Mouse (Mus musculus): ENCODE measurements around the gene Olfr106-ps. TPM values are rescaled to one million over a fixed set of nuclear protein-coding genes. Genes with fewer than 3 reads are reported as not detected.

The Olfr106-ps gene
- polyA plus RNA-seq (2012; rRNA removed) = not detected in 2 replicates
- polyA plus RNA-seq (2014; fragmentation: Nextera tagmentation; extraction: Ambion mirVana) = not detected in 2 replicates

DNA sequence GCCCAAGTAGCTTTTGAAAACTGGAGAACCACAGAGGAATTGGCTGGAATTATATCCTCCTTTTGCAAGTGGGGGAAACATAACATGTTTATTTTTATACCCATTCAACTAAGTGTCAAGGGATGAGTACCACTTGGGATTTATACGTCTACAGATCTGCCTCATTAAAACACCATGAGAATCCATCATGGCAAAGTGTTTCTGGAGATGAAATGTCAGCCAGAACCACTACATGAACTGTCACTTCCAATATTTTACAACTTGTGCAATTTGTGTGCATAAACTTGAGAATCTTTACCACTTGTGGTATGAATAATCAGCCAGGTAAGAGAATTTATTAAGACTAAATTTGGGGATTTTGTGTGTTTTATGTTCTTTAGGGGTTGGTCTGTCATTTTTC lies at the start of gene Olfr106-ps:
Gene Olfr106-ps (plus strand): TSS at position 301 of the 400 bp plus-strand sequence.
- no peak within 1 kb of the TSS for H3K4me3 ChIP-seq (ENCODE audit: insufficient read depth in 1 of 2, low read depth in 2 of 2, low read length in 2 of 2)
- no peak within 1 kb of the TSS for H3K9ac ChIP-seq (replicated peaks)
- TF ChIP-seq EP300 (IDR thresholded peaks at IDR 0.05; ENCODE audit: low read depth) (no peak), CTCF (IDR thresholded peaks at IDR 0.05; ENCODE audit: low read depth) (no peak)
- WGBS (ENCODE audit: insufficient replicate concordance) = 47% methylated on average over 1 of the region's 1 CpGs
- H3K36me3 ChIP-seq (replicated peaks; ENCODE audit: control insufficient read depth, insufficient read depth, low read depth) = no peaks in the 10 kb centered on the region
- no peak within 1 kb of the TSS for H3K27ac ChIP-seq
- no peaks in the 10 kb centered on the region for H3K4me1 ChIP-seq (replicated peaks; ENCODE audit: control insufficient read depth in 2 of 2, insufficient read depth in 2 of 2, low read length in 1 of 2)
- DNase-seq (ENCODE audit: low read depth in 3 of 3, low spot score in 3 of 3) = no peak
- H3K4me2 ChIP-seq (ENCODE audit: low read depth) = no peak within 1 kb of the TSS
- no peaks in the 10 kb centered on the region for H3K27me3 ChIP-seq (ENCODE audit: control insufficient read depth, insufficient read depth, low read length)
- no peaks in the 10 kb centered on the region for H3K9me3 ChIP-seq (ENCODE audit: control insufficient read depth, low read length)
- no peak for ATAC-seq (ENCODE audit: insufficient read depth)

DNA sequence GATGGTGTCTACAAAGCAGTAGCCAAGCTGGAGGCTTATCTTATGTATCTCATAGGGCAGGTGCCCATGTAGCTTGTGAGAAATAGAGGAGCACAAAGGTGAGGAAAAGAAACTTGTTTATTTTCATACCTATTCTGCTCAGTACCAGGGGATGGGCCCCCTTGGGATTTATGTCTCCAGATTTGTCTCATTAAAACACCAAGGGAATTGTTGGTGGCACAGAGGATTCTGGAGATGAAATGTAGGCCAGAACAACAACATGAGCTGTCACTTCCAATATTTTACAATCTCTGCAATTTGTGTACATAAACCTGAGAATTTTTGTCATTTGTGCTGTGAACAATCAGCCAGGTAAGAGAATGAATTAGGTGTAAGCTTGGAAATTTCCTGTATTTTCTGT lies 30.9 kb upstream of the Olfr106-ps start, which contains the start of gene Olfr104-ps:
Gene Olfr104-ps (plus strand): TSS at position 301 of the 400 bp plus-strand sequence.
- Histone ChIP-seq H3K27ac (no peak within 1 kb of the TSS), H3K27me3 (ENCODE audit: control insufficient read depth, insufficient read depth, low read length) (no peaks in the 10 kb centered on the region), H3K9ac (replicated peaks) (no peak within 1 kb of the TSS), H3K9me3 (ENCODE audit: control insufficient read depth, low read length) (no peaks in the 10 kb centered on the region), H3K4me1 (replicated peaks; ENCODE audit: control insufficient read depth in 2 of 2, insufficient read depth in 2 of 2, low read length in 1 of 2) (no peaks in the 10 kb centered on the region), H3K4me3 (ENCODE audit: insufficient read depth in 1 of 2, low read depth in 2 of 2, low read length in 2 of 2) (no peak within 1 kb of the TSS), H3K36me3 (replicated peaks; ENCODE audit: control insufficient read depth, insufficient read depth, low read depth) (no peaks in the 10 kb centered on the region), H3K4me2 (ENCODE audit: low read depth) (no peak within 1 kb of the TSS)
- DNase-seq (ENCODE audit: low read depth in 3 of 3, low spot score in 3 of 3) (no peak), ATAC-seq (ENCODE audit: insufficient read depth) (no peak)
- TF ChIP-seq EP300 (IDR thresholded peaks at IDR 0.05; ENCODE audit: low read depth) (no peak), CTCF (IDR thresholded peaks at IDR 0.05; ENCODE audit: low read depth) (no peak)

DNA sequence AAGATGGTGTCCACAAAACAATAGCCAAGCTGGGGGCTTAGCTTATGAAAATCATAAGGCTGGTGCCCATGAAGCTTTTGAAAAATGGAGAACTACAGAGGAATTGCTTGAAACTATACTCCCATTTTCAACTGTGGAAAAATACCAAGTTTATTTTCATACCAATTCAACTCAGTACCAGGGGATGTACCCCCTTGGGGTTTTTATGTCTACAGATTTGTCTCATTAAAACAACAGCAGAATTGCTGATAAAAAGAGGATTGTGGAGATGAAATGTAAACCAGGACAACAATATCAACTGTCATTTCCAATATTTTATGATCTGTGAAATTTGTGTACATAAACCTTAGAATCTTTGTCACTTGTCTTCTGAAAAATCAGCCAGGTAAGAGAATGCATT lies 11.5 kb upstream of the Olfr106-ps start, which contains the start of gene Olfr105-ps:
Gene Olfr105-ps (plus strand): TSS at position 301 of the 400 bp plus-strand sequence.
- DNase-seq (ENCODE audit: low read depth in 3 of 3, low spot score in 3 of 3) (no peak), ATAC-seq (ENCODE audit: insufficient read depth) (no peak)
- H3K27me3 ChIP-seq (ENCODE audit: control insufficient read depth, insufficient read depth, low read length) = no peaks in the 10 kb centered on the region
- H3K36me3 ChIP-seq (replicated peaks; ENCODE audit: control insufficient read depth, insufficient read depth, low read depth) = no peaks in the 10 kb centered on the region
- TF ChIP-seq CTCF (IDR thresholded peaks at IDR 0.05; ENCODE audit: low read depth) (no peak), EP300 (IDR thresholded peaks at IDR 0.05; ENCODE audit: low read depth) (no peak)
- no peak within 1 kb of the TSS for H3K9ac ChIP-seq (replicated peaks)
- no peak within 1 kb of the TSS for H3K4me3 ChIP-seq (ENCODE audit: insufficient read depth in 1 of 2, low read depth in 2 of 2, low read length in 2 of 2)
- H3K9me3 ChIP-seq (ENCODE audit: control insufficient read depth, low read length) = no peaks in the 10 kb centered on the region
- no peaks in the 10 kb centered on the region for H3K4me1 ChIP-seq (replicated peaks; ENCODE audit: control insufficient read depth in 2 of 2, insufficient read depth in 2 of 2, low read length in 1 of 2)
- no peak within 1 kb of the TSS for H3K4me2 ChIP-seq (ENCODE audit: low read depth)
- no peak within 1 kb of the TSS for H3K27ac ChIP-seq

DNA sequence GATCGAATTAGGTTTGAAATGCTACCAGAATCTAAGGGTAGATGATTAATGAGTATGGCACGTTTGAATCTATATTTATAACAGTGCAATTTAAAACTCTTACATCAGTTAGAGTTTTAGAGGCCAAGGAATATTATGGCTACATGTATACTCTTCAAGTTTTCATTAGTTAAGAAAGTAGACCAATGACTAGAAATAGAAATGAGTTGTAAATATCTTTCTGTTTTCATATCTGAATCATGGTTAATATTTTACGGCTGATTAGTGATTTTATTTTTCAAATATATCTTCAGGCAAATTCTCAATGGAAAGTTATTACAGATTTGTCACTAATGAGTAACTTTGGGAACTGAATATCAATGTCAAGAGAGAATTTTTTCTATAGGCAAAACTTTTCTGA lies 8.7 kb downstream of the Olfr106-ps start, which contains the start of gene Olfr107:
Gene Olfr107 (plus strand): TSS at position 301 of the 400 bp plus-strand sequence.
- H3K27me3 ChIP-seq (ENCODE audit: control insufficient read depth, insufficient read depth, low read length) = no peaks in the 10 kb centered on the region
- no peak within 1 kb of the TSS for H3K4me3 ChIP-seq (ENCODE audit: insufficient read depth in 1 of 2, low read depth in 2 of 2, low read length in 2 of 2)
- WGBS (ENCODE audit: insufficient replicate concordance) = 59% methylated on average over 3 of the region's 3 CpGs
- DNase-seq (ENCODE audit: low read depth in 3 of 3, low spot score in 3 of 3) (no peak), ATAC-seq (ENCODE audit: insufficient read depth) (no peak)
- H3K9ac ChIP-seq (replicated peaks) = no peak within 1 kb of the TSS
- no peak within 1 kb of the TSS for H3K27ac ChIP-seq
- no peaks in the 10 kb centered on the region for H3K9me3 ChIP-seq (ENCODE audit: control insufficient read depth, low read length)
- no peak within 1 kb of the TSS for H3K4me2 ChIP-seq (ENCODE audit: low read depth)
- no peaks in the 10 kb centered on the region for H3K36me3 ChIP-seq (replicated peaks; ENCODE audit: control insufficient read depth, insufficient read depth, low read depth)
- TF ChIP-seq CTCF (IDR thresholded peaks at IDR 0.05; ENCODE audit: low read depth) (no peak), EP300 (IDR thresholded peaks at IDR 0.05; ENCODE audit: low read depth) (no peak)
- no peaks in the 10 kb centered on the region for H3K4me1 ChIP-seq (replicated peaks; ENCODE audit: control insufficient read depth in 2 of 2, insufficient read depth in 2 of 2, low read length in 1 of 2)

DNA sequence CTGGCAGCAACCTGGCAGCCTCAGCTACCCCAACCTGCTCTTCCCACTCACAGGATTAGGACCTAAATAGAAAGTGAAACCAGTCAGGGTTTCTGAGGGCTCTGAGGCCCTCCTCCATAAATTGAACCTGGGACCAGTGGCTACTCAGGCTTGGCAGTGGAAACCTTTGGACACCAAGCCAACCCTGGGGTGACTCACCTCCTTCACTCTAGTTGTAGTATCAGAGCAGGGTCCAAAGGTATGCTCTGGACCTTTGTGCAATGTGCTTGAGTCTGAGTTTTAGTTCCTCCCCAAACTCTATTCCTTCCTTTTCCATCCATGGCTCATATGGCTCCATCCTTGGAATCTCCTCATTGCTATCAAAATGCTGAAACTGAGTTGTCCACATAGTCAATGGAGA lies 23.2 kb downstream of the Olfr106-ps start:
- no peak for TF ChIP-seq EP300 (IDR thresholded peaks at IDR 0.05; ENCODE audit: low read depth)
- TF ChIP-seq CTCF (IDR thresholded peaks at IDR 0.05; ENCODE audit: low read depth) = no peak
- ATAC-seq (ENCODE audit: insufficient read depth) = no peak

More for the DNA sequence above, 23.2 kb downstream of the Olfr106-ps start:
- Histone ChIP-seq H3K27ac (no peak overlapping the region), H3K4me2 (ENCODE audit: low read depth) (no peak overlapping the region), H3K27me3 (ENCODE audit: control insufficient read depth, insufficient read depth, low read length) (no peaks in the 10 kb centered on the region), H3K9me3 (ENCODE audit: control insufficient read depth, low read length) (no peaks in the 10 kb centered on the region), H3K4me1 (replicated peaks; ENCODE audit: control insufficient read depth in 2 of 2, insufficient read depth in 2 of 2, low read length in 1 of 2) (no peaks in the 10 kb centered on the region), H3K36me3 (replicated peaks; ENCODE audit: control insufficient read depth, insufficient read depth, low read depth) (no peaks in the 10 kb centered on the region), H3K4me3 (ENCODE audit: insufficient read depth in 1 of 2, low read depth in 2 of 2, low read length in 2 of 2) (no peak overlapping the region), H3K9ac (replicated peaks) (no peak overlapping the region)
- DNase-seq (ENCODE audit: low read depth in 3 of 3, low spot score in 3 of 3) = no peak

All from liver, embryonic 14.5 days (tissue).